Mouse (Mus musculus): ENCODE measurements around the gene Hspa2.

DNA sequence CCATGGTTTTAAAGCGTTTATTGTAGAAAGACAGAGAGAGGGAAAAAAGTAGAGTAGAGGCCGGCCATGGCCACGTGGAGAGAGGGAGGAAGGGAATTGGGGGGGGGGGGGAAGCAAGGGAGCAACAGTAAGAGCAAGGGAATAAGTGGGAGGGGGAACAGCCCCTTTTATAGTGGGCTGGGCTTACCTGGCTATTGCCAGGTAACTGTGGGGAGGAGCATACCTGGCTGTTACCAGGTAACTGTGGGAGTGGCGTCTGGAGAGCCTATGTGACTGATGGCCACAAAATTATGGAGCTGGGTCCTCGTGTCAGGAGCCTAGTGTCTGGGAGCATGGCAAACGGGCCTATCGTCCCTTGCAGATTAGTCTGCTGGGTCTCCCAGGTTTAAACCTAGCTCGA, 31.6 kb downstream of the Hspa2 start:
- TF ChIP-seq CTCF (IDR thresholded peaks at IDR 0.05; ENCODE audit: low read depth) (no peak), EP300 (IDR thresholded peaks at IDR 0.05; ENCODE audit: low read depth) (no peak)
